Mouse (Mus musculus) heart, embryonic 14.5 days (tissue): ENCODE measurements around the gene Plpp1. TPM values are rescaled to one million over a fixed set of nuclear protein-coding genes. Genes with fewer than 3 reads are reported as not detected.

ENCODE experiments used
- ATAC-seq: fragments of 200-750 bp; cut with Nextera tagmentation; 2 replicates; pipeline ENCODE4 v1.8.0; 2017; ENCODE audit warnings: low read depth, moderate TSS enrichment; ENCODE audit not compliant: insufficient number of reproducible peaks, insufficient read depth, low FRiP score
- H3K27ac ChIP-seq, 2 experiments: fragments of 200-500 bp in 1 of 2; fragments of 300-500 bp in 1 of 2; sonication (generic) in 1 of 2; replicated peaks in 1 of 2; 2 replicates each; pipeline ENCODE4 v1.5.1; 2012 to 2014; ENCODE audit warnings: low read depth in 2 of 2, low read length in 2 of 2, control low read depth in 1 of 2, mild to moderate bottlenecking in 1 of 2, mixed read lengths in 1 of 2; ENCODE audit not compliant: control insufficient read depth in 1 of 2, insufficient read depth in 1 of 2
- H3K27me3 ChIP-seq: fragments of 300-500 bp; sonication (generic); 2 replicates; pipeline ENCODE4 v1.6.1; 2014; ENCODE audit warnings: mild to moderate bottlenecking, low read length, control low read depth; ENCODE audit not compliant: control insufficient read depth, insufficient read depth
- H3K36me3 ChIP-seq: fragments of 300-500 bp; sonication (generic); 2 replicates; pipeline ENCODE4 v1.6.1; 2014; ENCODE audit warnings: mild to moderate bottlenecking, control low read depth, low read length, mixed read lengths; ENCODE audit not compliant: control insufficient read depth, insufficient read depth
- H3K4me1 ChIP-seq, 2 experiments: fragments of 200-500 bp in 1 of 2; fragments of 300-500 bp in 1 of 2; sonication (generic) in 1 of 2; 2 replicates each; pipeline ENCODE4 v1.6.1; 2012 to 2014; ENCODE audit warnings: low read length in 2 of 2, control low read depth in 1 of 2, mixed read lengths in 1 of 2; ENCODE audit not compliant: control insufficient read depth in 2 of 2, insufficient read depth in 2 of 2
- H3K4me2 ChIP-seq: fragments of 300-500 bp; sonication (generic); 2 replicates; pipeline ENCODE4 v1.6.1; 2014; ENCODE audit warnings: mild to moderate bottlenecking, low read length
- H3K4me3 ChIP-seq, 2 experiments: fragments of 200-500 bp in 1 of 2; fragments of 300-500 bp in 1 of 2; sonication (generic) in 1 of 2; 2 replicates each; pipeline ENCODE4 v1.5.1; 2012 to 2014; ENCODE audit warnings: low read length in 2 of 2, mild to moderate bottlenecking in 2 of 2, control low read depth in 1 of 2, low read depth in 1 of 2, moderate library complexity in 1 of 2; ENCODE audit not compliant: control insufficient read depth in 1 of 2, insufficient read depth in 1 of 2
- H3K9ac ChIP-seq: fragments of 300-500 bp; sonication (generic); 2 replicates; pipeline ENCODE4 v1.6.1; 2014; ENCODE audit warnings: mild to moderate bottlenecking, low read length
- H3K9me3 ChIP-seq: fragments of 300-500 bp; sonication (generic); 2 replicates; pipeline ENCODE4 v1.6.1; 2016; ENCODE audit warnings: low read length, control low read depth; ENCODE audit not compliant: control insufficient read depth
- WGBS: fragments of 180-500 bp; shearing (Covaris S2); extraction: QIAGEN DNeasy Blood & Tissue Kit; methylation state at CpG from one replicate; pipeline ENCODE4 v1.1.7; 2014; 5-methylcytosine and 5-hydroxymethylcytosine counted together
- polyA plus RNA-seq: library from polyadenylated mRNA; unstranded; fragments of >200 nt; fragmentation: Nextera tagmentation; extraction: Ambion mirVana; gene quantifications from 2 replicates; pipeline ENCODE4 v1.2.1, GENCODE M21; 2014

Gene Plpp1
- polyA plus RNA-seq, 1 experiment from 2014 or later: 56.6 TPM

DNA sequence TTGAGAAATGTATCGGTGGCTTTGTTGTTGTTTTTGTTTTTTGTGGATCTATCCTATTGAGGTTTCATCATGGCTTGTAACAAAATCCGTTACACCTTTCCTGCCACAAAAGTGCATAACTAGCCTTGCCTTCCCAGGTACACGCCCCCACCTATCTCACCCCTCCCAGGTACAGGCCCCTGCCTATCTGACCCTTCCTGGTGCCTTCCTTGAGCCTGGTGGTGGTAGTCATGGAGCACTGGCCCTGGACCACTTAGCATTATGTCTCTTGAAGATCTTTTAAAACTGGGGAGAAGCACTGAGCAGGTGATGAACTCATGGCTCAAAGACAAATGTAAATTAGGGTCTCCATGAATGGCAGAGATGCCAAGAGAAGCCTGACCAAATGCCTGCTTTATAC lies 61.8 kb downstream of the Plpp1 start:
- peak overlapping the region; percentile 1; the same call in 1 of the 2 replicates for H3K4me2 ChIP-seq
- H3K36me3 ChIP-seq: peaks cover 63% of the 10 kb centered on the region
- peaks cover 2 to 12% of the 10 kb centered on the region in 2 experiments; a peak in 2 of 4 replicates for H3K4me1 ChIP-seq
- peak overlapping the region in 1 of 2 experiments; percentile 25; a peak in 2 of 4 replicates for H3K27ac ChIP-seq
- WGBS: 74% methylated on average over 3 of the region's 3 CpGs
- no peaks in the 10 kb centered on the region for H3K9me3 ChIP-seq
- H3K9ac ChIP-seq: no peak overlapping the region
- ATAC-seq: no peak
- H3K27me3 ChIP-seq: no peaks in the 10 kb centered on the region
- H3K4me3 ChIP-seq: no peak overlapping the region

GRCm38 (mm10) chr13:112862978-112863677 lies 62.5 kb downstream of the Plpp1 start:
- no peaks in the 10 kb centered on the region for H3K27me3 ChIP-seq
- peaks cover 2 to 12% of the 10 kb centered on the region in 2 experiments; a peak in 2 of 4 replicates for H3K4me1 ChIP-seq
- no peak overlapping the region for H3K4me3 ChIP-seq
- H3K27ac ChIP-seq: no peak overlapping the region
- ATAC-seq: no peak
- no peak overlapping the region for H3K9ac ChIP-seq
- WGBS: 94% methylated on average over 1 of the region's 1 CpGs
- no peaks in the 10 kb centered on the region for H3K9me3 ChIP-seq
- H3K36me3 ChIP-seq: peaks cover 70% of the 10 kb centered on the region
- H3K4me2 ChIP-seq: no peak overlapping the region

DNA sequence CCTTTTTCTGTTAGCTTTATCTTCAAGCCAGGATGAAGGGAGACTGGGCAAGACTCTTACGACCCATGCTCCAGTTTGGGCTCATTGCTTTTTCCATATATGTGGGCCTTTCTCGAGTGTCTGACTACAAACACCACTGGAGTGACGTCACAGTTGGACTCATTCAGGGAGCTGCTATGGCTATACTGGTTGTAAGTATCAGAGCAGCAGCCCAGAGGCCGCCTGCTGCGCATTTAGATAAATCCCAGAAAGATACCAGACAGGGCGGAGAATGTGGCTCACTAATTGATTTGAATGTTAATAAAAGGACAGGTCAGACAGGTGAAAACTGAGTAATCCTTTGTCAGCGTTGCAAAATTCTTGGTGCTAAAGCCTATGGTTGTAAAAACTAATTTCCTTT lies 66.2 kb downstream of the Plpp1 start:
- H3K4me2 ChIP-seq: no peak overlapping the region
- H3K4me3 ChIP-seq: no peak overlapping the region
- no peak overlapping the region for H3K27ac ChIP-seq
- ATAC-seq: no peak
- H3K4me1 ChIP-seq: peaks cover 2 to 12% of the 10 kb centered on the region in 2 experiments; a peak in 2 of 4 replicates
- no peaks in the 10 kb centered on the region for H3K9me3 ChIP-seq
- H3K9ac ChIP-seq: no peak overlapping the region
- H3K27me3 ChIP-seq: no peaks in the 10 kb centered on the region
- 63% methylated on average over 7 of the region's 7 CpGs for WGBS
- H3K36me3 ChIP-seq: peaks cover 86% of the 10 kb centered on the region

GRCm38 (mm10) chr13:112867381-112867780 lies 66.8 kb downstream of the Plpp1 start:
- H3K36me3 ChIP-seq: peaks cover 92% of the 10 kb centered on the region

DNA sequence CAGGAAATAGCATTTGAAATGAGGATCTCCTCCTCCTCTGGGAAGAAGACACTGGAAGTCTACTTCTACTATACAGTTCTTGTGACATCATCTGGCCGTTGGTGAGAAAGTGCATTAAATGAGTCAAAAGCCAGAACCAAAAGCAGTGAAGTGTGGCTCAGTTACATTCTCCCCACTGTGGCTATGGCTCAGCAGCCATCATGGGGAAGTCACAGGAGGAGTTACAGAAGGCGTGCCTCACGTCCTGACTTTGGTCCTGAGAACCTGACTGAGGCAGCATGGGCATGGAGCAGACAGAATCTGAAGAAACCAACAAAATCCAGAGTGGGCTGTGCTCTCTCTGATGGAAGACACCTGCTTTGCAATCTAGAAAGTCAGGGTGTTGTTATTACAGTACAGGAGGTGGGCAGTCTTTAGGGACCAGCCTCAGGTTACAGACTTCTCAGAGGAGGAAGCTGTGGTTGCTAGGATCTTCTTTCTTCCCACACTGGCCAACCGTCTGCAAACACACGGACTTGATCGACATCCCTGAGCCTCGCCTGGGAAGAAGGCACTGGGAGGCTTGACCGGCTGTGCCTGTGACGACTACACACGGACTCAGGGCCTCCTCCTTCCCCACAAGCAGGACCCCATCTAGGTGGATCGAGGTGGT lies 69.6 kb downstream of the Plpp1 start:
- Histone ChIP-seq H3K4me1 (no peaks in the 10 kb centered on the region), H3K4me3 (no peak overlapping the region), H3K9me3 (no peaks in the 10 kb centered on the region), H3K27me3 (no peaks in the 10 kb centered on the region), H3K4me2 (no peak overlapping the region), H3K36me3 (peaks cover 98% of the 10 kb centered on the region), H3K27ac (no peak overlapping the region), H3K9ac (no peak overlapping the region)
- 79% methylated on average over 11 of the region's 11 CpGs for WGBS
- ATAC-seq: no peak

More at GRCm38 (mm10) chr13:112867381-112867780, 66.8 kb downstream of the Plpp1 start:
- Histone ChIP-seq H3K4me3 (no peak overlapping the region), H3K27me3 (no peaks in the 10 kb centered on the region), H3K9ac (no peak overlapping the region), H3K9me3 (no peaks in the 10 kb centered on the region), H3K4me1 (peaks cover under 1 to 8% of the 10 kb centered on the region in 2 experiments; a peak in 2 of 4 replicates), H3K4me2 (no peak overlapping the region), H3K27ac (no peak overlapping the region)
- no peak for ATAC-seq
- 93% methylated on average over 8 of the region's 8 CpGs for WGBS

DNA sequence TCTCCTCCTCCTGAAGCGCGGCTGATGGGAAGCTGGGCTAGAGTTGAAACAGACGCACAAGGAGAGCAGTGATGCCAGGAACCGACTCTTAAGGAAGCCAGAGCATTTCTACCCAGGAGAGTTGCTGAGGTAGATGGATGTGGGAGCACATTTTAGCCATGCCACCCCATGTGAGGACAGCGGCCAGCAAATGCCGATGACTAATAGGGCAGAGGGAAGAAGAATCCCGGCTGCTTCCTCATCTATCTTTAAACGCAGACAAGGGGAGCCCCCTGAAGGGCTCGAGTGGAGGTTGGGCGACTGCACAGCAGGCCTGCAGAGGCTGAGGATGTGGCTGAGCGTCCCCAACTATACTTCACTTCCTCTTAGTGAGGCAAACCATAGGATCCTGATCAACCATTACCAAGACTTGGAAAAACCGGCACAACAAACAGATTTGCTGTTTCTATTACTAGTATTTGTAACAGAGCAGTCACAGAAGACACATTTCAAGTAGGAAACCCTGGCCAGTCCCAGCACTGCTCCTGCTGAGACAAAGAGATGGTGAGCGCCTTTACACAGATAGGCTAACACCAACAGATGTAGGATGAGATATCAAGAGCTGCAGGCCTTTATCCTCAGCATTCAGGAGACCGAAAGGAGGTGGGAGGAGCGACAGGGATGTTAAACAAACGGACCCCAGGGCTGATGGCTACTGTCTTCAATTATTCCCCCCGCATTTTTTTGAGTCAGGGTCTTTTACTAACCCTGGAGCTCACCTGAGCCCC lies 71.1 kb downstream of the Plpp1 start:
- no peaks in the 10 kb centered on the region for H3K4me1 ChIP-seq
- no peaks in the 10 kb centered on the region for H3K27me3 ChIP-seq
- no peak for ATAC-seq
- H3K36me3 ChIP-seq: peaks cover 95% of the 10 kb centered on the region
- H3K4me3 ChIP-seq: no peak overlapping the region
- H3K4me2 ChIP-seq: no peak overlapping the region
- H3K9me3 ChIP-seq: no peaks in the 10 kb centered on the region
- no peak overlapping the region for H3K9ac ChIP-seq
- no peak overlapping the region for H3K27ac ChIP-seq
- WGBS: 71% methylated on average over 17 of the region's 17 CpGs

DNA sequence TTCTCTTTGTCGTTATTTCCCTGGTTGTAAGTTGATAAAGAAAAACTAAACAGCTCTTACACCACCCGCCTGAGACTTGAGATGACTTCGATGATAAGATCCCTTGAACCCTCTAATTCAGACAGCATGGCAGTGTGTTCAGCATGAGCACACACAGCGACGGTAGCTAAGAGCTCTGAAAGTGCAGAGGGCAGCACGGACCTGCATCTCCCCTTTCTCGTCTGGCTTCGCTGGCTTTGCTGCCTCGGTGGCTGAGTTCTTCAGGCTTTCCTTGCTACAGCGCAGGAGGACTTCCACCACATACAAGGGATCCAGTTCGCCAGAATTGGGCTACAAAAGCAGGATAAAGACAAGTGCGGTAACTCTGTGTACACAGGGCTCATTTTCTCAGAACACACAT lies 86.6 kb downstream of the Plpp1 start:
- Histone ChIP-seq H3K27me3 (no peaks in the 10 kb centered on the region), H3K4me2 (no peak overlapping the region), H3K27ac (no peak overlapping the region), H3K9me3 (no peaks in the 10 kb centered on the region), H3K9ac (no peak overlapping the region), H3K4me3 (no peak overlapping the region), H3K4me1 (no peaks in the 10 kb centered on the region), H3K36me3 (peaks cover 88% of the 10 kb centered on the region)
- no peak for ATAC-seq
- WGBS: 88% methylated on average over 12 of the region's 12 CpGs
